Mouse (Mus musculus) frontal cortex, postnatal 14 days (tissue): ENCODE measurements around the gene Atxn2.

Experiments
- DNase-seq, 2 experiments: peaks; one replicate each; pipeline ENCODE4 v3.0.0; 2022; ENCODE audit warnings: low spot score in 2 of 2

Atxn2 gene

DNA sequence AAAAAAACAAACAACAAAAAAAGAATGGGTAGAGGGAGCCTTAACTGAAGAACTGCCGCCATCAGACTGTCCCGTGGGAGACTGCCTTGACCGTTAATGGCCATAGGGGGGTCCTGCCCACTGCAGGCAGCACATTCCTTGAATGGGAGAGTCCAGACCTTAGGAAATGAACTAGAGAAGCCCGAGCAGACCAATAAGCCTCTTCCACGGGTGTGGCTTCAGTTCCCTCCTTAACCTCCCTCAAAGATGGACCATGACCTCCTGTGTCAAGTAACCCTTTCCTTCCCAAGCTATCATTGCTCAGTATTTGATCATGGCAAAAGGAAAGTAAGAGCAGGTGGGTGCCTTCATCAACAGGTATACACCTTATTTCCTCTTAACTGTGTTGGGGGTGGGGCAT is 150.8 kb downstream of the Atxn2 start:
- no peak for DNase-seq

- DNase-seq = no peak
Observed at GRCm38 (mm10) chr5:121864330-121864729, 153.2 kb downstream of the Atxn2 start.
